Mouse (Mus musculus) CD4-positive naive resting alpha-beta T cell, adult 57 days (primary cell): Measurements from ENCODE around the gene Gpn2. TPM values are rescaled to one million over a fixed set of nuclear protein-coding genes. Genes with fewer than 3 reads are reported as not detected.

Source experiments
- total RNA-seq: library from RNA; stranded (reverse); gene quantifications from one replicate; pipeline ENCODE4 v1.2.4, GENCODE M21; 2023

Gene Gpn2
- total RNA-seq = 18.7 TPM

DNA sequence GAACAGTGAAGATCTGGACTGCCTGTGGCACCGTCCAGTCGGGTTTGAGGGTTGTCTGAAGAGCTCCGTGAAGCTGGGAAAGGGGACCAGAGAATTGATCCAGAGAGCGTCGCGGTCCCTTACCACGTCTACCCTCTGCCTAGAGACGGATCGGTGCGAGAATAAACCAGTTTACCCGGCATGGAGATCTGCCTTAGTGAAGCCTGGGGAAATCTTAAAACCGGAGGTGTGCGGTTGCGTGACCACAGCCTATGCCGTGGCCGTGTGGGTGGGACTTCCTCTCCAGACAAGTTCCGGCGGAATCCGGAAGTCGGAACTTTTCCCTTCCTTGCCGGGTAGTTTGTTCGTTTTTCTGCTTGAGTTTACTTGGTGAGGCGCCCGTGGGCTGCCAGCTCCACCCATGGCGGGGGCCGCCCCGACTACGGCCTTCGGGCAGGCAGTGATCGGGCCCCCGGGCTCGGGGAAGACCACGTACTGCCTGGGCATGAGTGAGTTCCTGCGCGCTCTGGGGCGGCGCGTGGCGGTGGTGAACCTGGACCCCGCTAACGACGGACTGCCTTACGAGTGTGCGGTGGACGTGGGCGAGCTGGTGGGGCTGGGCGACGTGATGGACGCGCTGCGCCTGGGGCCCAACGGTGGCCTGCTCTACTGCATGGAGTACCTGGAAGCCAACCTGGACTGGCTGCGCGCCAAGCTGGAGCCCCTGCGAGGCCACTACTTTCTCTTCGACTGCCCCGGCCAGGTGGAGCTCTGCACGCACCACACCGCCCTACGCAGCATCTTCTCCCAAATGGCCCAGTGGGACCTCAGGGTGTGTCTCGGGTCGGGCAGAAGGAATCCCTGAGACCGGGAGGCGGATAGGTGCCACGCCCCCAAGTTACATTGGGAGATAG lies at the start of gene Gpn2:
Gene Gpn2 (plus strand): TSS at position 304 of the 893 bp plus-strand sequence.

GRCm38 (mm10) chr4:133545272-133546231 lies 38.6 kb upstream of the Gpn2 start, which contains the start of gene Nudc:
Gene Nudc (minus strand): TSS chr4:133545996.

GRCm38 (mm10) chr4:133552768-133553447 lies 31.3 kb upstream of the Gpn2 start, which contains the start of gene Nr0b2:
Gene Nr0b2 (plus strand): TSS chr4:133553376.

DNA sequence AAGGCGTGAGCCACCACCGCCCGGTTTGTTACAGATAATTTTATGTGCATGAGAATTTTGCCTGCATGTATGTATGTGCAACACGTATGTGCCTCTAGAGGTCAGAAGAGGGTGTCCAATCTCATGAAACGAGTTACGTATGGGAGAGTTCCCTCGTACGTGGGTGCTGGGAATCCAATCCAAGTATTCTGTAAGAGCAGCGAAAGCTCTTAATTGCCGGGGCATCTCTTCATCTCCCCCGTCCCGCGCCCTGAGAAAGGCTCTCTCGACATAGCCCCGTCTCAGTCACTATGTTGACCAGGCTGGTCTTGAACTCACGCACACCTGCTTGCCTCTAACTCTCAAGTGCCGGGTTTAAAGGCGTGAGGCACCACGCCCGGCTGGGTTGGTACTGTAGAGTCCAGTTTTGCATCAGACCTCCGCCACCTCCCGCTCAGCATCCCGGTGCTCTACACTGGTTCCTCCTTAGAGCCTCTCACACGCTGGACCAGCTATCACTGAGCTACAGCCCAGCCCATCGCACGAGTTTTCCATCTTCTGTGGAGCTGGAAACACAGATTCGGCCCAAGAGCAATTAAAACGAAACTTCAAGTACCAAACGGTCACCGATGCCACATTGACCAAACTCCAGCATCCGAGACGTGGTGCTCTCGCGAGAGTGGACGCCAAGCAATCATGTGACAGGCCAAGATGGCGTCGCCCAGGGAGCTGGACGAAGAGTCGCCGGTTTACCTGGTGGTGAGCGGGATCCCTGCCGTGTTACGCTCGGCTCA lies 9.9 kb upstream of the Gpn2 start, which contains the start of gene Gpatch3:
Gene Gpatch3 (plus strand): TSS at position 676 of the 773 bp plus-strand sequence.

GRCm38 (mm10) chr4:133601721-133602218 lies 17.6 kb downstream of the Gpn2 start, which contains the start of gene Sfn:
Gene Sfn (minus strand): TSS chr4:133602168.

Other genes with a start within 250 kb of the Gpn2 start
- 38.2 TPM for gene Wdtc1, start 230.9 kb upstream of the Gpn2 start, total RNA-seq
- 54.1 TPM for gene Slc9a1, start 214.7 kb upstream of the Gpn2 start, total RNA-seq
- not detected for gene Tent5b, start 104.2 kb upstream of the Gpn2 start, total RNA-seq
- 2.0 TPM for gene Trnp1, start 85.8 kb upstream of the Gpn2 start, total RNA-seq
- gene Kdf1, start 65.4 kb upstream of the Gpn2 start, total RNA-seq = not detected
- gene Nudc, start 38.4 kb upstream of the Gpn2 start, total RNA-seq = 80.9 TPM
- not detected for gene Nr0b2, start 31.0 kb upstream of the Gpn2 start, total RNA-seq
- 28.4 TPM for gene Gpatch3, start 9.6 kb upstream of the Gpn2 start, total RNA-seq
- gene Sfn, start 17.8 kb downstream of the Gpn2 start, total RNA-seq = 52.3 TPM
- 219 TPM for gene Zdhhc18, start 65.8 kb downstream of the Gpn2 start, total RNA-seq
- 19.7 TPM for gene Pigv, start 88.3 kb downstream of the Gpn2 start, total RNA-seq
- 332 TPM for gene Arid1a, start 172.4 kb downstream of the Gpn2 start, total RNA-seq